Mouse (Mus musculus): ENCODE results near the gene Galr2. TPM values are rescaled to one million over a fixed set of nuclear protein-coding genes. Genes with fewer than 3 reads are reported as not detected.

Galr2 gene
- polyA plus RNA-seq, 1 experiment from 2014 or later = 0.55 TPM

DNA sequence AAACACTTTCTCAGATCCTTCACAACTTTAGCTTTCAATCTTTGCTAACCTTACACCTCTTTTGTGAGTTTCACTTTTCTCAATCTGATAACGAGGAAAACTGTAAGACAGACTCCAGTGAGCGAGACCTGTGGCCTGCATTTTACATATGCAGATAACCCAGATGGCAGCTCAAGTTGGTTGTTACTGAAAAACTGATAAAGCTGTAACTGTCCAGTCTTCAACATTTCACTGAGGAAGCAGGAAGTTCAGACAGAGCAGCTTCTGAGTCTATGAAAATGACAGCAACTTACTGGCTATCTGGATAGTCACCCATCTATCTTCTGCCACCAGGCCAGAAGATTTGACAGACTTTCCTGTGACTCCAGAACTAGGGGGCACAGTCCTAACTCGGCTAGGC lies 28.9 kb downstream of the Galr2 start:
- Histone ChIP-seq H3K4me3 (replicated peaks; ENCODE audit: low read length) (no peak overlapping the region), H3K27me3 (ENCODE audit: control insufficient read depth, insufficient read depth, low read length) (no peaks in the 10 kb centered on the region), H3K4me2 (replicated peaks) (no peak overlapping the region), H3K9me3 (ENCODE audit: control insufficient read depth, low read length) (no peaks in the 10 kb centered on the region), H3K27ac (no peak overlapping the region), H3K36me3 (replicated peaks; ENCODE audit: control insufficient read depth, insufficient read depth) (peaks cover 4% of the 10 kb centered on the region), H3K4me1 (replicated peaks; ENCODE audit: control insufficient read depth, insufficient read depth, low read length) (peaks cover 7% of the 10 kb centered on the region), H3K9ac (no peak overlapping the region)
- 85% methylated on average over 3 of the region's 3 CpGs for WGBS
- DNase-seq (ENCODE audit: low spot score) (no peak), ATAC-seq (ENCODE audit: low FRiP score) (no peak)

GRCm38 (mm10) chr11:116311169-116311568 lies 30.4 kb downstream of the Galr2 start:
- H3K27ac ChIP-seq = peak overlapping the region; percentile 38; the same call in 1 of the 2 replicates
- H3K9ac ChIP-seq = no peak overlapping the region
- no peaks in the 10 kb centered on the region for H3K9me3 ChIP-seq (ENCODE audit: control insufficient read depth, low read length)
- peak; percentile 46 for DNase-seq (ENCODE audit: low spot score)
- H3K27me3 ChIP-seq (ENCODE audit: control insufficient read depth, insufficient read depth, low read length) = no peaks in the 10 kb centered on the region
- no peaks in the 10 kb centered on the region for H3K36me3 ChIP-seq (replicated peaks; ENCODE audit: control insufficient read depth, insufficient read depth)
- no peaks in the 10 kb centered on the region for H3K4me1 ChIP-seq (replicated peaks; ENCODE audit: control insufficient read depth, insufficient read depth, low read length)
- H3K4me3 ChIP-seq (replicated peaks; ENCODE audit: low read length) = no peak overlapping the region
- no peak for ATAC-seq (ENCODE audit: low FRiP score)
- H3K4me2 ChIP-seq (replicated peaks) = no peak overlapping the region
- WGBS = 47% methylated on average over 8 of the region's 8 CpGs

DNA sequence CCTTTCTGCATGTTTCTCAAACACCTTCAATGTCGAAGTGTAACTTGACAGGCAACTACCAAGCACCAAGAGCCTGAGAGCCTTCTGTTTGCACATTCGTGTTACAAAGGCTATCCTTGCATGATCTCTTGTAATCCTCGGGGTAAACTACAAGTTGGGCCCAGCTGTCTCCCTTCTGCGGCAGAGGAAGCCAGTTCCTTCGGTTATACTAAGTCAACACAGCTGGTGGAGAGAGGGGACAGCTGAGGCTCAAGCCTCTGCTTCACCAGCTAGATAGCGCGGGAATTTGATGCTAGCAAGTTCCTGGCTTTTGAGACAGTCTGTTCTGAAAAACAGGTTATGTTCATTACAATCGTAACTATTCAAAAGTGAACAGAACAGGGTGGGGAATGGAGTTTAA lies 31.6 kb downstream of the Galr2 start:
- Histone ChIP-seq H3K27me3 (ENCODE audit: control insufficient read depth, insufficient read depth, low read length) (no peaks in the 10 kb centered on the region), H3K9ac (no peak overlapping the region), H3K36me3 (replicated peaks; ENCODE audit: control insufficient read depth, insufficient read depth) (no peaks in the 10 kb centered on the region), H3K4me3 (replicated peaks; ENCODE audit: low read length) (no peak overlapping the region), H3K9me3 (ENCODE audit: control insufficient read depth, low read length) (no peaks in the 10 kb centered on the region), H3K27ac (no peak overlapping the region), H3K4me2 (replicated peaks) (no peak overlapping the region), H3K4me1 (replicated peaks; ENCODE audit: control insufficient read depth, insufficient read depth, low read length) (no peaks in the 10 kb centered on the region)
- 66% methylated on average over 8 of the region's 8 CpGs for WGBS
- DNase-seq (ENCODE audit: low spot score) = no peak
- no peak for ATAC-seq (ENCODE audit: low FRiP score)

GRCm38 (mm10) chr11:116318719-116319659 lies 38.2 kb downstream of the Galr2 start:
- Histone ChIP-seq H3K4me2 (replicated peaks) (peak overlapping the region; percentile 95), H3K27me3 (ENCODE audit: control insufficient read depth, insufficient read depth, low read length) (no peaks in the 10 kb centered on the region), H3K9me3 (ENCODE audit: control insufficient read depth, low read length) (no peaks in the 10 kb centered on the region), H3K4me3 (replicated peaks; ENCODE audit: low read length) (peak overlapping the region; percentile 35), H3K4me1 (replicated peaks; ENCODE audit: control insufficient read depth, insufficient read depth, low read length) (peaks cover 4% of the 10 kb centered on the region), H3K9ac (peak overlapping the region; percentile 59), H3K36me3 (replicated peaks; ENCODE audit: control insufficient read depth, insufficient read depth) (no peaks in the 10 kb centered on the region), H3K27ac (no peak overlapping the region)
- ATAC-seq (ENCODE audit: low FRiP score) (peak; percentile 79), DNase-seq (ENCODE audit: low spot score) (peak; percentile 83)
- WGBS = under 1% methylated on average over 41 of the region's 41 CpGs

- no peak for ATAC-seq (ENCODE audit: low FRiP score)
- WGBS = 70% methylated on average over 7 of the region's 7 CpGs
- Histone ChIP-seq H3K36me3 (replicated peaks; ENCODE audit: control insufficient read depth, insufficient read depth) (no peaks in the 10 kb centered on the region), H3K27ac (no peak overlapping the region), H3K27me3 (ENCODE audit: control insufficient read depth, insufficient read depth, low read length) (no peaks in the 10 kb centered on the region), H3K9me3 (ENCODE audit: control insufficient read depth, low read length) (no peaks in the 10 kb centered on the region), H3K4me1 (replicated peaks; ENCODE audit: control insufficient read depth, insufficient read depth, low read length) (peaks cover 23% of the 10 kb centered on the region), H3K9ac (no peak overlapping the region), H3K4me3 (replicated peaks; ENCODE audit: low read length) (no peak overlapping the region), H3K4me2 (replicated peaks) (no peak overlapping the region)
- no peak for DNase-seq (ENCODE audit: low spot score)
These were observed 46.3 kb downstream of the Galr2 start for GRCm38 (mm10) chr11:116326963-116327603.

GRCm38 (mm10) chr11:116329314-116330210 lies 48.8 kb downstream of the Galr2 start:
- H3K4me2 ChIP-seq (replicated peaks) = no peak overlapping the region
- H3K27me3 ChIP-seq (ENCODE audit: control insufficient read depth, insufficient read depth, low read length) = peaks cover 12% of the 10 kb centered on the region
- peak; percentile 64 for DNase-seq (ENCODE audit: low spot score)
- peak; percentile 74 for ATAC-seq (ENCODE audit: low FRiP score)
- 27% methylated on average over 18 of the region's 18 CpGs for WGBS
- peak overlapping the region; percentile 82 for H3K27ac ChIP-seq
- no peak overlapping the region for H3K4me3 ChIP-seq (replicated peaks; ENCODE audit: low read length)
- no peaks in the 10 kb centered on the region for H3K36me3 ChIP-seq (replicated peaks; ENCODE audit: control insufficient read depth, insufficient read depth)
- peaks cover 39% of the 10 kb centered on the region for H3K4me1 ChIP-seq (replicated peaks; ENCODE audit: control insufficient read depth, insufficient read depth, low read length)
- no peaks in the 10 kb centered on the region for H3K9me3 ChIP-seq (ENCODE audit: control insufficient read depth, low read length)
- 0 out of 2 replicates have a peak overlapping the region, but pooled peaks have one; percentile 6 for H3K9ac ChIP-seq

GRCm38 (mm10) chr11:116330211-116330518 lies 49.4 kb downstream of the Galr2 start:
- Histone ChIP-seq H3K4me1 (replicated peaks; ENCODE audit: control insufficient read depth, insufficient read depth, low read length) (peaks cover 46% of the 10 kb centered on the region), H3K36me3 (replicated peaks; ENCODE audit: control insufficient read depth, insufficient read depth) (no peaks in the 10 kb centered on the region), H3K27me3 (ENCODE audit: control insufficient read depth, insufficient read depth, low read length) (peaks cover 18% of the 10 kb centered on the region), H3K4me3 (replicated peaks; ENCODE audit: low read length) (no peak overlapping the region), H3K9me3 (ENCODE audit: control insufficient read depth, low read length) (no peaks in the 10 kb centered on the region), H3K27ac (peak overlapping the region; percentile 82), H3K4me2 (replicated peaks) (no peak overlapping the region), H3K9ac (no peak overlapping the region)
- DNase-seq (ENCODE audit: low spot score) = no peak
- 36% methylated on average over 7 of the region's 7 CpGs for WGBS
- no peak for ATAC-seq (ENCODE audit: low FRiP score)

- ATAC-seq (ENCODE audit: low FRiP score) = peak; percentile 56
- WGBS = 11% methylated on average over 19 of the region's 19 CpGs
These were observed 51.7 kb downstream of the Galr2 start for GRCm38 (mm10) chr11:116332232-116332982.

More at GRCm38 (mm10) chr11:116332232-116332982, 51.7 kb downstream of the Galr2 start:
- peak overlapping the region; percentile 98 for H3K4me2 ChIP-seq (replicated peaks)
- no peaks in the 10 kb centered on the region for H3K36me3 ChIP-seq (replicated peaks; ENCODE audit: control insufficient read depth, insufficient read depth)
- no peak for DNase-seq (ENCODE audit: low spot score)
- no peak overlapping the region for H3K27ac ChIP-seq
- peaks cover 18% of the 10 kb centered on the region for H3K27me3 ChIP-seq (ENCODE audit: control insufficient read depth, insufficient read depth, low read length)
- H3K9ac ChIP-seq = peak overlapping the region; percentile 35; the same call in 1 of the 2 replicates
- H3K9me3 ChIP-seq (ENCODE audit: control insufficient read depth, low read length) = no peaks in the 10 kb centered on the region
- peaks cover 57% of the 10 kb centered on the region for H3K4me1 ChIP-seq (replicated peaks; ENCODE audit: control insufficient read depth, insufficient read depth, low read length)
- no peak overlapping the region for H3K4me3 ChIP-seq (replicated peaks; ENCODE audit: low read length)
